Mouse (Mus musculus): ENCODE results near the gene Tmco3. TPM values are rescaled to one million over a fixed set of nuclear protein-coding genes. Genes with fewer than 3 reads are reported as not detected.

The Tmco3 gene
- polyA plus RNA-seq, 1 experiment from 2014 or later, result 37.2 TPM

- H3K4me2 ChIP-seq (ENCODE audit: low read length), result no peak overlapping the region
- ATAC-seq (ENCODE audit: insufficient number of reproducible peaks, insufficient read depth, low FRiP score, low read depth), result no peak
- peaks cover 97% of the 10 kb centered on the region for H3K36me3 ChIP-seq (ENCODE audit: control insufficient read depth, insufficient read depth, low read length)
- 67% methylated on average over 9 of the region's 9 CpGs for WGBS
- peaks cover 13 to 26% of the 10 kb centered on the region in 2 experiments for H3K4me1 ChIP-seq (ENCODE audit: control insufficient read depth in 2 of 2, insufficient read depth in 2 of 2, low read length in 2 of 2)
- H3K9me3 ChIP-seq (ENCODE audit: control insufficient read depth, low read length), result no peaks in the 10 kb centered on the region
- H3K27ac ChIP-seq (replicated peaks in 1 of 2; ENCODE audit: control insufficient read depth in 1 of 2, insufficient read depth in 1 of 2, low read depth in 2 of 2, low read length in 2 of 2), result no peak overlapping the region
- H3K4me3 ChIP-seq (ENCODE audit: control insufficient read depth in 1 of 2, insufficient read depth in 1 of 2, low read depth in 1 of 2, low read length in 2 of 2), result no peak overlapping the region
- H3K9ac ChIP-seq (ENCODE audit: low read length), result no peak overlapping the region
- no peaks in the 10 kb centered on the region for H3K27me3 ChIP-seq (ENCODE audit: control insufficient read depth, insufficient read depth, low read length)
These were observed 65.3 kb downstream of the Tmco3 start for GRCm38 (mm10) chr8:13353155-13353833.

DNA sequence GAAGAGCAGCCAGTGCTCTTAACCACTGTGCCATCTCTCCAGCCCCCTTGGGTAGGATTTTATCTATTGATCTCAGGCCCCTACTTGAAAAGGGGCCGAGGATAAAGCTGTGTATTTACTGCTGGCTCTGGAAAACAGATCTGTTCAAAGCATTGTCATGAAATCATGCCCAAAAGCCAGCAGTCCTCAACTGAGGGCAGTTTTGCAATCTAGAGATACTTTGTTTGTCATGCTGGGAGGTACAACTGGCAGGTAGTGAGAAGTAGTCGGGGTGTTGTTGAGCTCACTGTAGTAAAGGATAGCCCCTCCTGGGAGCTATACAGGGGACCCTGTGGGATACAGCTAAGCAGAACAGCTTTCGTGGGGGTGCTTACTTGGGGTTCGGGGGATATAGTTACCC, 65.9 kb downstream of the Tmco3 start:
- H3K36me3 ChIP-seq (ENCODE audit: control insufficient read depth, insufficient read depth, low read length), result peaks cover 97% of the 10 kb centered on the region
- H3K4me3 ChIP-seq (ENCODE audit: control insufficient read depth in 1 of 2, insufficient read depth in 1 of 2, low read depth in 1 of 2, low read length in 2 of 2), result no peak overlapping the region
- H3K4me2 ChIP-seq (ENCODE audit: low read length), result no peak overlapping the region
- H3K9ac ChIP-seq (ENCODE audit: low read length), result no peak overlapping the region
- no peak for ATAC-seq (ENCODE audit: insufficient number of reproducible peaks, insufficient read depth, low FRiP score, low read depth)
- H3K27ac ChIP-seq (replicated peaks in 1 of 2; ENCODE audit: control insufficient read depth in 1 of 2, insufficient read depth in 1 of 2, low read depth in 2 of 2, low read length in 2 of 2), result no peak overlapping the region
- no peaks in the 10 kb centered on the region for H3K27me3 ChIP-seq (ENCODE audit: control insufficient read depth, insufficient read depth, low read length)
- peaks cover 13 to 26% of the 10 kb centered on the region in 2 experiments for H3K4me1 ChIP-seq (ENCODE audit: control insufficient read depth in 2 of 2, insufficient read depth in 2 of 2, low read length in 2 of 2)
- WGBS, result 82% methylated on average over 4 of the region's 4 CpGs
- H3K9me3 ChIP-seq (ENCODE audit: control insufficient read depth, low read length), result no peaks in the 10 kb centered on the region

DNA sequence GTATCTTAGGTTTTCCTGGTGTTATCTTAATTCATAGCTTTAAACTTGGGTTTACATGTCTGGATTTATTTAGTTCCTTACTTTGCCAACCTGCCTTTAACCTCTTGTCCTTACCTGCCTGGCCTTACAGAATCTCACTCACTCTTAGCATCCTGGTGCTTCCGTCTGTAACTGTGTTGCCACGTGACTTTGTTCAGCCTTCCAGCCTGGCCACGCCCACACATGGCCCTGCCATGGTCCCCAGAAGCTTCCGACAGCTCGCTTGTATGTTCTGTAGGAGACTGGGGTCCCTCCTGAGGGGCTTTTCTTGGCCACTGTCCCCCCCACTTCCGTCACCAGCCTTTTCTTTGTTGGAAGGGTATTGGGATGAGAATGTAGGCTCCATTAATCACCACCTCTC, 68.2 kb downstream of the Tmco3 start:
- H3K36me3 ChIP-seq (ENCODE audit: control insufficient read depth, insufficient read depth, low read length), result peaks cover 97% of the 10 kb centered on the region

GRCm38 (mm10) chr8:13356681-13357080, 68.7 kb downstream of the Tmco3 start:
- no peak overlapping the region for H3K27ac ChIP-seq (replicated peaks in 1 of 2; ENCODE audit: control insufficient read depth in 1 of 2, insufficient read depth in 1 of 2, low read depth in 2 of 2, low read length in 2 of 2)
- no peak for ATAC-seq (ENCODE audit: insufficient number of reproducible peaks, insufficient read depth, low FRiP score, low read depth)
- H3K36me3 ChIP-seq (ENCODE audit: control insufficient read depth, insufficient read depth, low read length), result peaks cover 97% of the 10 kb centered on the region
- no peak overlapping the region for H3K4me3 ChIP-seq (ENCODE audit: control insufficient read depth in 1 of 2, insufficient read depth in 1 of 2, low read depth in 1 of 2, low read length in 2 of 2)
- WGBS, result 69% methylated on average over 10 of the region's 10 CpGs
- no peaks in the 10 kb centered on the region for H3K9me3 ChIP-seq (ENCODE audit: control insufficient read depth, low read length)
- no peaks in the 10 kb centered on the region for H3K27me3 ChIP-seq (ENCODE audit: control insufficient read depth, insufficient read depth, low read length)
- no peak overlapping the region for H3K4me2 ChIP-seq (ENCODE audit: low read length)
- no peak overlapping the region for H3K9ac ChIP-seq (ENCODE audit: low read length)
- peaks cover 4 to 12% of the 10 kb centered on the region in 2 experiments for H3K4me1 ChIP-seq (ENCODE audit: control insufficient read depth in 2 of 2, insufficient read depth in 2 of 2, low read length in 2 of 2)

More for the DNA sequence above, 68.2 kb downstream of the Tmco3 start:
- H3K9ac ChIP-seq (ENCODE audit: low read length), result no peak overlapping the region
- H3K27me3 ChIP-seq (ENCODE audit: control insufficient read depth, insufficient read depth, low read length), result no peaks in the 10 kb centered on the region
- ATAC-seq (ENCODE audit: insufficient number of reproducible peaks, insufficient read depth, low FRiP score, low read depth), result no peak
- H3K9me3 ChIP-seq (ENCODE audit: control insufficient read depth, low read length), result no peaks in the 10 kb centered on the region
- no peak overlapping the region for H3K4me2 ChIP-seq (ENCODE audit: low read length)
- H3K27ac ChIP-seq (replicated peaks in 1 of 2; ENCODE audit: control insufficient read depth in 1 of 2, insufficient read depth in 1 of 2, low read depth in 2 of 2, low read length in 2 of 2), result no peak overlapping the region
- peaks cover 4 to 12% of the 10 kb centered on the region in 2 experiments for H3K4me1 ChIP-seq (ENCODE audit: control insufficient read depth in 2 of 2, insufficient read depth in 2 of 2, low read length in 2 of 2)
- WGBS, result 88% methylated on average over 6 of the region's 6 CpGs
- no peak overlapping the region for H3K4me3 ChIP-seq (ENCODE audit: control insufficient read depth in 1 of 2, insufficient read depth in 1 of 2, low read depth in 1 of 2, low read length in 2 of 2)

GRCm38 (mm10) chr8:13360213-13360612, 72.2 kb downstream of the Tmco3 start:
- Histone ChIP-seq H3K27me3 (ENCODE audit: control insufficient read depth, insufficient read depth, low read length) (no peaks in the 10 kb centered on the region), H3K4me3 (ENCODE audit: control insufficient read depth in 1 of 2, insufficient read depth in 1 of 2, low read depth in 1 of 2, low read length in 2 of 2) (no peak overlapping the region), H3K9me3 (ENCODE audit: control insufficient read depth, low read length) (no peaks in the 10 kb centered on the region), H3K9ac (ENCODE audit: low read length) (no peak overlapping the region), H3K27ac (replicated peaks in 1 of 2; ENCODE audit: control insufficient read depth in 1 of 2, insufficient read depth in 1 of 2, low read depth in 2 of 2, low read length in 2 of 2) (no peak overlapping the region), H3K4me1 (ENCODE audit: control insufficient read depth in 2 of 2, insufficient read depth in 2 of 2, low read length in 2 of 2) (no peaks in the 10 kb centered on the region), H3K36me3 (ENCODE audit: control insufficient read depth, insufficient read depth, low read length) (peaks cover 98% of the 10 kb centered on the region), H3K4me2 (ENCODE audit: low read length) (no peak overlapping the region)
- no peak for ATAC-seq (ENCODE audit: insufficient number of reproducible peaks, insufficient read depth, low FRiP score, low read depth)
- 89% methylated on average over 7 of the region's 7 CpGs for WGBS

DNA sequence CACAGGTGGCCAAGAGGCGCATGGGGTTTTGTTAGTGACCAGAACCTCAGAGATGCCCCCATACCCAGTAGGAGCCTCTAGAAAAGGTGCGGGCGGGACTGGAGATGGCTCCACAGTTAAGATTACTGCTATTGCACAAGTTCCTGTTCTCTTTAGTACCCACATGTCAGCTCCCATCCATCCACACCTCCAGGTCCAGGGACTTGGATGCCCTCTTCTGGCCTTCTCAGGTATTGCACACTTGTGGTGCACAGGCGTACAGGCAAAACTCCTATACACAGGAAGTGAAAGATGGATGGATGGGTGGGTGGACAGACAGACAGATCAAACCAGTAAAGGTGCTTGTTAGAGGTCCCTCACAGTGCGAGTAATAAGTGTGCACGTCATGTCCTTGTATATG, 73.9 kb downstream of the Tmco3 start:
- Histone ChIP-seq H3K36me3 (ENCODE audit: control insufficient read depth, insufficient read depth, low read length) (peaks cover 98% of the 10 kb centered on the region), H3K4me1 (ENCODE audit: control insufficient read depth in 2 of 2, insufficient read depth in 2 of 2, low read length in 2 of 2) (no peaks in the 10 kb centered on the region), H3K4me3 (ENCODE audit: control insufficient read depth in 1 of 2, insufficient read depth in 1 of 2, low read depth in 1 of 2, low read length in 2 of 2) (no peak overlapping the region), H3K4me2 (ENCODE audit: low read length) (no peak overlapping the region), H3K9me3 (ENCODE audit: control insufficient read depth, low read length) (no peaks in the 10 kb centered on the region), H3K27me3 (ENCODE audit: control insufficient read depth, insufficient read depth, low read length) (no peaks in the 10 kb centered on the region), H3K9ac (ENCODE audit: low read length) (no peak overlapping the region), H3K27ac (replicated peaks in 1 of 2; ENCODE audit: control insufficient read depth in 1 of 2, insufficient read depth in 1 of 2, low read depth in 2 of 2, low read length in 2 of 2) (no peak overlapping the region)
- no peak for ATAC-seq (ENCODE audit: insufficient number of reproducible peaks, insufficient read depth, low FRiP score, low read depth)
- 98% methylated on average over 6 of the region's 6 CpGs for WGBS

Other genes with a start within 250 kb of the Tmco3 start
- gene Proz, start 227.3 kb upstream of the Tmco3 start, polyA plus RNA-seq (2014; fragmentation: Nextera tagmentation; extraction: Ambion mirVana), result 0.28 and 0.54 TPM in 2 replicates
- gene Pcid2, start 182.7 kb upstream of the Tmco3 start, polyA plus RNA-seq (2014; fragmentation: Nextera tagmentation; extraction: Ambion mirVana), result 22.5 and 23.2 TPM in 2 replicates
- gene Cul4a, start 182.6 kb upstream of the Tmco3 start, polyA plus RNA-seq (2014; fragmentation: Nextera tagmentation; extraction: Ambion mirVana), result 109 and 114 TPM in 2 replicates
- 355 and 361 TPM in 2 replicates for gene Lamp1, start 129.0 kb upstream of the Tmco3 start, polyA plus RNA-seq (2014; fragmentation: Nextera tagmentation; extraction: Ambion mirVana)
- 19.6 and 21.3 TPM in 2 replicates for gene Grtp1, start 87.6 kb upstream of the Tmco3 start, polyA plus RNA-seq (2014; fragmentation: Nextera tagmentation; extraction: Ambion mirVana)
- 225 and 239 TPM in 2 replicates for gene Adprhl1, start 34.0 kb upstream of the Tmco3 start, polyA plus RNA-seq (2014; fragmentation: Nextera tagmentation; extraction: Ambion mirVana)
- 30.4 and 30.9 TPM in 2 replicates for gene Dcun1d2, start 59 bp upstream of the Tmco3 start, polyA plus RNA-seq (2014; fragmentation: Nextera tagmentation; extraction: Ambion mirVana)
- gene Tfdp1, start 50.6 kb downstream of the Tmco3 start, polyA plus RNA-seq (2014; fragmentation: Nextera tagmentation; extraction: Ambion mirVana), result 79.0 and 82.2 TPM in 2 replicates
- not detected in 2 replicates for gene Atp4b, start 108.6 kb downstream of the Tmco3 start, polyA plus RNA-seq (2014; fragmentation: Nextera tagmentation; extraction: Ambion mirVana)
- not detected in 2 replicates for gene Grk1, start 116.9 kb downstream of the Tmco3 start, polyA plus RNA-seq (2014; fragmentation: Nextera tagmentation; extraction: Ambion mirVana)
- gene Tmem255b, start 147.0 kb downstream of the Tmco3 start, polyA plus RNA-seq (2014; fragmentation: Nextera tagmentation; extraction: Ambion mirVana), result 0.97 and 1.6 TPM in 2 replicates
- 123 and 151 TPM in 2 replicates for gene Gas6, start 206.3 kb downstream of the Tmco3 start, polyA plus RNA-seq (2014; fragmentation: Nextera tagmentation; extraction: Ambion mirVana)